Mouse (Mus musculus) limb, embryonic 10.5 days (tissue): ENCODE results near the gene Tmem246. TPM values are rescaled to one million over a fixed set of nuclear protein-coding genes. Genes with fewer than 3 reads are reported as not detected.

Source experiments
- polyA plus RNA-seq: library from polyadenylated mRNA; unstranded; fragments of >200 nt; fragmentation: Nextera tagmentation; extraction: Ambion mirVana; gene quantifications from 2 replicates; pipeline ENCODE4 v1.2.1, GENCODE M21; 2016

Gene Tmem246
- polyA plus RNA-seq, 1 experiment from 2014 or later, result 10.9 TPM

Other genes with a start within 250 kb of the Tmem246 start
- gene Acnat2, start 189.7 kb downstream of the Tmem246 start, polyA plus RNA-seq, result not detected in 2 replicates
- gene Acnat1, start 124.0 kb downstream of the Tmem246 start, polyA plus RNA-seq, result 0.10 TPM in 1 of 2 replicates, not detected in the other
- 0.11 and 0.21 TPM in 2 replicates for gene Baat, start 91.3 kb downstream of the Tmem246 start, polyA plus RNA-seq
- gene Mrpl50, start 76.8 kb downstream of the Tmem246 start, polyA plus RNA-seq, result 79.6 and 86.6 TPM in 2 replicates
- 8.8 and 11.3 TPM in 2 replicates for gene Zfp189, start 76.7 kb downstream of the Tmem246 start, polyA plus RNA-seq
- not detected in 2 replicates for gene Aldob, start 48.3 kb downstream of the Tmem246 start, polyA plus RNA-seq
- gene Rnf20, start 34.1 kb upstream of the Tmem246 start, polyA plus RNA-seq, result 44.9 and 50.5 TPM in 2 replicates
- gene Ppp3r2, start 84.1 kb upstream of the Tmem246 start, polyA plus RNA-seq, result 0.05 TPM in 1 of 2 replicates, not detected in the other
- 0.21 and 0.60 TPM in 2 replicates for gene Grin3a, start 247.9 kb upstream of the Tmem246 start, polyA plus RNA-seq